Mouse (Mus musculus): ENCODE measurements around the gene Zdhhc5. TPM values are rescaled to one million over a fixed set of nuclear protein-coding genes. Genes with fewer than 3 reads are reported as not detected.

Zdhhc5 gene
- total RNA-seq, 1 experiment, result 39.0 TPM

GRCm38 (mm10) chr2:84714422-84714810, 564 bp downstream of the Zdhhc5 start:
- peak overlapping the region; percentile 88 for H3K27ac ChIP-seq (ENCODE audit: insufficient read depth, low read depth, low read length, poor library complexity, severe bottlenecking)
- H3K36me3 ChIP-seq (ENCODE audit: control insufficient read depth, insufficient read depth, low read length, poor library complexity, severe bottlenecking), result peaks cover 2% of the 10 kb centered on the region
- H3K4me3 ChIP-seq (ENCODE audit: insufficient read depth in 1 of 2, low read depth in 1 of 2, low read length in 2 of 2, poor library complexity in 1 of 2, severe bottlenecking in 1 of 2), result peak overlapping the region; percentile 84 to 87
- no peak for DNase-seq (ENCODE audit: low read depth, low spot score)
- in situ Hi-C loops (cut with MboI; ENCODE audit: low sequenced_read_pairs in 2 of 2, unreplicated experiment in 2 of 2), result no loop called here
- H3K9me3 ChIP-seq (ENCODE audit: control insufficient read depth, insufficient read depth, low read depth, low read length), result no peaks in the 10 kb centered on the region
- TF ChIP-seq ZNF384 (IDR thresholded peaks at IDR 0.05; ENCODE audit: low read depth, low read length) (0 out of 2 replicates have a peak, but pooled peaks have one; percentile 16), HCFC1 (IDR thresholded peaks at IDR 0.05; ENCODE audit: borderline replicate concordance, insufficient read depth, low read length) (no peak), CHD2 (IDR thresholded peaks at IDR 0.05; ENCODE audit: low read depth, low read length) (no peak)
- peak overlapping the region; percentile 85 for H3K9ac ChIP-seq (ENCODE audit: insufficient read depth, low read depth, low read length, poor library complexity, severe bottlenecking)
- peaks cover 3 to 5% of the 10 kb centered on the region in 2 experiments; a peak in 3 of 4 replicates for H3K4me1 ChIP-seq (ENCODE audit: control insufficient read depth in 2 of 2, insufficient read depth in 2 of 2, low read length in 2 of 2, poor library complexity in 1 of 2)

- in situ Hi-C loops (cut with MboI; ENCODE audit: low sequenced_read_pairs in 2 of 2, unreplicated experiment in 2 of 2), result no loop called here
Observed at GRCm38 (mm10) chr2:84711898-84712297, 3.1 kb downstream of the Zdhhc5 start.

GRCm38 (mm10) chr2:84707523-84707922, 7.5 kb downstream of the Zdhhc5 start:
- TF ChIP-seq HCFC1 (IDR thresholded peaks at IDR 0.05; ENCODE audit: borderline replicate concordance, insufficient read depth, low read length) (no peak), ZC3H11A (IDR thresholded peaks at IDR 0.05; ENCODE audit: borderline replicate concordance, low read depth, low read length) (no peak), MAFK (IDR thresholded peaks at IDR 0.05; ENCODE audit: insufficient read depth, low read depth, low read length) (no peak), CHD2 (IDR thresholded peaks at IDR 0.05; ENCODE audit: low read depth, low read length) (no peak), ZNF384 (IDR thresholded peaks at IDR 0.05; ENCODE audit: low read depth, low read length) (no peak)
- Histone ChIP-seq H3K4me1 (ENCODE audit: control insufficient read depth in 2 of 2, insufficient read depth in 2 of 2, low read length in 2 of 2, poor library complexity in 1 of 2) (peaks cover 2 to 3% of the 10 kb centered on the region in 2 experiments; a peak in 3 of 4 replicates), H3K36me3 (ENCODE audit: control insufficient read depth, insufficient read depth, low read length, poor library complexity, severe bottlenecking) (peaks cover 2% of the 10 kb centered on the region), H3K9me3 (ENCODE audit: control insufficient read depth, insufficient read depth, low read depth, low read length) (no peaks in the 10 kb centered on the region), H3K9ac (ENCODE audit: insufficient read depth, low read depth, low read length, poor library complexity, severe bottlenecking) (no peak overlapping the region), H3K27ac (ENCODE audit: insufficient read depth, low read depth, low read length, poor library complexity, severe bottlenecking) (no peak overlapping the region), H3K4me3 (ENCODE audit: insufficient read depth in 1 of 2, low read depth in 1 of 2, low read length in 2 of 2, poor library complexity in 1 of 2, severe bottlenecking in 1 of 2) (no peak overlapping the region)
- no peak for DNase-seq (ENCODE audit: low read depth, low spot score)
- in situ Hi-C loops (cut with MboI; ENCODE audit: low sequenced_read_pairs in 2 of 2, unreplicated experiment in 2 of 2), result no loop called here

More at GRCm38 (mm10) chr2:84711898-84712297, 3.1 kb downstream of the Zdhhc5 start:
- Histone ChIP-seq H3K27ac (ENCODE audit: insufficient read depth, low read depth, low read length, poor library complexity, severe bottlenecking) (no peak overlapping the region), H3K36me3 (ENCODE audit: control insufficient read depth, insufficient read depth, low read length, poor library complexity, severe bottlenecking) (peaks cover 2% of the 10 kb centered on the region), H3K9me3 (ENCODE audit: control insufficient read depth, insufficient read depth, low read depth, low read length) (no peaks in the 10 kb centered on the region), H3K4me1 (ENCODE audit: control insufficient read depth in 2 of 2, insufficient read depth in 2 of 2, low read length in 2 of 2, poor library complexity in 1 of 2) (peaks cover 5% of the 10 kb centered on the region in 2 experiments), H3K4me3 (ENCODE audit: insufficient read depth in 1 of 2, low read depth in 1 of 2, low read length in 2 of 2, poor library complexity in 1 of 2, severe bottlenecking in 1 of 2) (no peak overlapping the region), H3K9ac (ENCODE audit: insufficient read depth, low read depth, low read length, poor library complexity, severe bottlenecking) (no peak overlapping the region)
- TF ChIP-seq MAFK (IDR thresholded peaks at IDR 0.05; ENCODE audit: insufficient read depth, low read depth, low read length), result no peak
- TF ChIP-seq ZC3H11A (IDR thresholded peaks at IDR 0.05; ENCODE audit: borderline replicate concordance, low read depth, low read length), result no peak
- TF ChIP-seq HCFC1 (IDR thresholded peaks at IDR 0.05; ENCODE audit: borderline replicate concordance, insufficient read depth, low read length), result no peak
- TF ChIP-seq CHD2 (IDR thresholded peaks at IDR 0.05; ENCODE audit: low read depth, low read length), result no peak
- peak; percentile 72 for TF ChIP-seq ZNF384 (IDR thresholded peaks at IDR 0.05; ENCODE audit: low read depth, low read length)
- no peak for DNase-seq (ENCODE audit: low read depth, low spot score)

DNA sequence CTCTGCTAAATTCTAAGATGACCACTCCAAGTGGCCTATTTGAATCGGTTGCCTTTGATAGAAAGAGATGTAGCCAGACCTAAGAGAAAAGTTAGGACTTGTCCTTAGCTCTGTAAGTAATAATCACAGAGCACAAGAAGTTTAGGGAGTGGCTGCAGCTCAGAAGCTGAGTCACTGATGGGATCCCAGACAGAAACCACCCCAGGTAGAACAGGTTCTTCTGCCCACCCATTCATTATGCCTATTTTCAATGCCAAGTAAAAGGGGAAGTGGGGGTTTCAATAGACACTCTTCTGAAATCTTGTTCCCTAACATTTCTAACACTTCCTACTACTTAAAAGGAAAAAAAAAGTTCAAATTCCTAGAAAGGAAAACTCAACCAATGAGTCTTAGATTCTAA, 9.7 kb downstream of the Zdhhc5 start:
- DNase-seq (ENCODE audit: low read depth, low spot score), result no peak
- in situ Hi-C loops (cut with MboI; ENCODE audit: low sequenced_read_pairs in 2 of 2, unreplicated experiment in 2 of 2), result no loop called here
- Histone ChIP-seq H3K27ac (ENCODE audit: insufficient read depth, low read depth, low read length, poor library complexity, severe bottlenecking) (no peak overlapping the region; the same call in 1 of the 2 replicates), H3K36me3 (ENCODE audit: control insufficient read depth, insufficient read depth, low read length, poor library complexity, severe bottlenecking) (peaks cover 2% of the 10 kb centered on the region), H3K4me1 (ENCODE audit: control insufficient read depth in 2 of 2, insufficient read depth in 2 of 2, low read length in 2 of 2, poor library complexity in 1 of 2) (peaks cover 2% of the 10 kb centered on the region in 2 experiments; a peak in 3 of 4 replicates), H3K9ac (ENCODE audit: insufficient read depth, low read depth, low read length, poor library complexity, severe bottlenecking) (no peak overlapping the region), H3K9me3 (ENCODE audit: control insufficient read depth, insufficient read depth, low read depth, low read length) (no peaks in the 10 kb centered on the region), H3K4me3 (ENCODE audit: insufficient read depth in 1 of 2, low read depth in 1 of 2, low read length in 2 of 2, poor library complexity in 1 of 2, severe bottlenecking in 1 of 2) (no peak overlapping the region)
- TF ChIP-seq CHD2 (IDR thresholded peaks at IDR 0.05; ENCODE audit: low read depth, low read length), result no peak
- no peak for TF ChIP-seq ZC3H11A (IDR thresholded peaks at IDR 0.05; ENCODE audit: borderline replicate concordance, low read depth, low read length)
- TF ChIP-seq HCFC1 (IDR thresholded peaks at IDR 0.05; ENCODE audit: borderline replicate concordance, insufficient read depth, low read length), result no peak
- TF ChIP-seq MAFK (IDR thresholded peaks at IDR 0.05; ENCODE audit: insufficient read depth, low read depth, low read length), result no peak
- TF ChIP-seq ZNF384 (IDR thresholded peaks at IDR 0.05; ENCODE audit: low read depth, low read length), result no peak

- no peaks in the 10 kb centered on the region; the same call in 1 of the 2 replicates for H3K36me3 ChIP-seq (ENCODE audit: control insufficient read depth, insufficient read depth, low read length, poor library complexity, severe bottlenecking)
- no peaks in the 10 kb centered on the region for H3K9me3 ChIP-seq (ENCODE audit: control insufficient read depth, insufficient read depth, low read depth, low read length)
- H3K4me1 ChIP-seq (ENCODE audit: control insufficient read depth in 2 of 2, insufficient read depth in 2 of 2, low read length in 2 of 2, poor library complexity in 1 of 2), result peaks cover 2% of the 10 kb centered on the region in 2 experiments; a peak in 3 of 4 replicates
- no peak for DNase-seq (ENCODE audit: low read depth, low spot score)
- TF ChIP-seq CHD2 (IDR thresholded peaks at IDR 0.05; ENCODE audit: low read depth, low read length) (no peak), MAFK (IDR thresholded peaks at IDR 0.05; ENCODE audit: insufficient read depth, low read depth, low read length) (no peak), HCFC1 (IDR thresholded peaks at IDR 0.05; ENCODE audit: borderline replicate concordance, insufficient read depth, low read length) (no peak), ZNF384 (IDR thresholded peaks at IDR 0.05; ENCODE audit: low read depth, low read length) (no peak)
- in situ Hi-C loops (cut with MboI; ENCODE audit: low sequenced_read_pairs in 2 of 2, unreplicated experiment in 2 of 2), result no loop called here
- H3K4me3 ChIP-seq (ENCODE audit: insufficient read depth in 1 of 2, low read depth in 1 of 2, low read length in 2 of 2, poor library complexity in 1 of 2, severe bottlenecking in 1 of 2), result no peak overlapping the region
- no peak overlapping the region for H3K27ac ChIP-seq (ENCODE audit: insufficient read depth, low read depth, low read length, poor library complexity, severe bottlenecking)
- H3K9ac ChIP-seq (ENCODE audit: insufficient read depth, low read depth, low read length, poor library complexity, severe bottlenecking), result no peak overlapping the region
Observed at GRCm38 (mm10) chr2:84704329-84704728, 10.7 kb downstream of the Zdhhc5 start.
